Mouse (Mus musculus): ENCODE results near the gene Brwd3. TPM values are rescaled to one million over a fixed set of nuclear protein-coding genes. Genes with fewer than 3 reads are reported as not detected.

Brwd3 gene
- total RNA-seq (2021) = 1 to 10 TPM; 4.1 to 4.7 TPM
- long read RNA-seq, experiment 1 = 0 reads
- long read RNA-seq, experiment 2 = 0 reads

- DNase-seq = peak; percentile 90
These were observed at the start of gene Brwd3 for GRCm38 (mm10) chrX:108834090-108834774. Brwd3 (minus strand) TSS chrX:108834372.

- no peak for DNase-seq
These were observed 28.5 kb upstream of the Brwd3 start for GRCm38 (mm10) chrX:108862632-108863031.

- DNase-seq = no peak
These were observed 8.5 kb upstream of the Brwd3 start for GRCm38 (mm10) chrX:108842705-108843104.

- DNase-seq = no peak
These were observed 2.2 kb upstream of the Brwd3 start for GRCm38 (mm10) chrX:108836416-108836815.

- DNase-seq = no peak
These were observed 1.1 kb upstream of the Brwd3 start for GRCm38 (mm10) chrX:108835233-108835632.

GRCm38 (mm10) chrX:108833381-108834020, 671 bp downstream of the Brwd3 start:
- peak; percentile 12 for DNase-seq

- peak; percentile 79 for DNase-seq
These were observed 1.4 kb downstream of the Brwd3 start for GRCm38 (mm10) chrX:108832674-108833189.

GRCm38 (mm10) chrX:108831231-108831630, 2.9 kb downstream of the Brwd3 start:
- no peak for DNase-seq

- no peak for DNase-seq
These were observed 6.1 kb downstream of the Brwd3 start for GRCm38 (mm10) chrX:108828111-108828510.

- no peak for DNase-seq
These were observed 36.9 kb downstream of the Brwd3 start for GRCm38 (mm10) chrX:108797268-108797667.

GRCm38 (mm10) chrX:108783724-108784123, 50.4 kb downstream of the Brwd3 start:
- no peak for DNase-seq

- no peak for DNase-seq
These were observed 102.4 kb downstream of the Brwd3 start for GRCm38 (mm10) chrX:108731755-108732154.

GRCm38 (mm10) chrX:108729564-108729963, 104.6 kb downstream of the Brwd3 start:
- DNase-seq = no peak

GRCm38 (mm10) chrX:108729068-108729467, 105.1 kb downstream of the Brwd3 start:
- DNase-seq = no peak

- DNase-seq = no peak
These were observed 105.8 kb downstream of the Brwd3 start for GRCm38 (mm10) chrX:108728334-108728733.

GRCm38 (mm10) chrX:108724241-108724640, 109.9 kb downstream of the Brwd3 start:
- no peak for DNase-seq

GRCm38 (mm10) chrX:108722447-108722846, 111.7 kb downstream of the Brwd3 start:
- no peak for DNase-seq

GRCm38 (mm10) chrX:108704312-108704711, 129.9 kb downstream of the Brwd3 start:
- no peak for DNase-seq

Other genes with a start within 250 kb of the Brwd3 start
- not detected for gene Gm379, start 169.5 kb downstream of the Brwd3 start, total RNA-seq (2021)
- 1 to 10 TPM; 5.9 to 6.7 TPM for gene Hmgn5, start 179.0 kb upstream of the Brwd3 start, total RNA-seq (2021)